Mouse (Mus musculus) embryonic stem cell, embryonic (primary cell): Measurements from ENCODE around the gene Samd8.

Source experiments
- CTCF ChIA-PET, 4 experiments: fragments of 300-600 bp in 2 of 4; fragments of 350-600 bp in 2 of 4; sonication (Branson Sonifier 250); formaldehyde crosslinking; loops; one replicate each; lab custom pipeline; 2022; ENCODE audit warnings: inconsistent platforms in 2 of 4; lab: Charles Lee
- POLR2A ChIA-PET, 4 experiments: fragments of 300-600 bp in 2 of 4; fragments of 350-600 bp in 2 of 4; sonication (Branson Sonifier 250); formaldehyde crosslinking; loops; one replicate each; lab custom pipeline; 2022; ENCODE audit warnings: antibody characterized with exemption in 4 of 4, inconsistent platforms in 1 of 4; lab: Charles Lee

Gene Samd8

GRCm38 (mm10) chr14:21733131-21733905 is 17.0 kb upstream of the Samd8 start:
- ChIA-PET CTCF (interaction anchor here in 2 of 4 experiments (0.9 to 1.9 kb wide), 1 partner anchor 8 kb away, joined by 3 to 6 read pairs; no protein-coding TSS in a partner anchor), POLR2A (interaction anchor here in 1 of 4 experiments (1.5 kb wide), 1 partner anchor 18 kb away, joined by 4 read pairs; the partner anchor contains the start of gene Dusp13)

DNA sequence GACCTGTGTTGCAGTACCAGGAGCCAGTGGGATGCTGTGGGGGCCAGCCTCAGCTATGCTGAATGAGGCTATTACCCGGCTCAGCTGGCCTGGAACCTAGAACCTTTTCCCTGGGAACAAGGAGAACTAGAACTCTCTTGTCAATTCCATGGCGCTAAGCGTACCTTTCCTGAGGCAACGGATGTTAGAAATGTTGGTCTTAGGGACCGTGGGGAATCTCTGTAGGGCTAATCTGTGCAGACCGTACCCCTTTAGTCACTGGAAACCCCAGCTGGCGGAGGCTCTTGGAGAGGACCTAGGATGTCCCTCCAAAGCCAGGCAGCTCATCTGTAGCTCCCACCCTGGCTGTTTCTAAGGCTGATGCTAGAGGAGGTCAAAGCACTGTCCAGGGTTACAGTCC is 10.0 kb upstream of the Samd8 start:
- CTCF ChIA-PET = interaction anchor here in 3 of 4 experiments (0.7 to 3.4 kb wide), 9 partner anchors 11 to 936 kb away, joined by 3 to 38 read pairs (median 8); partner anchors contain the start of gene Dusp13 (in 1 of the 3)
- POLR2A ChIA-PET = interaction anchor here in 2 of 4 experiments (0.6 to 0.8 kb wide), 2 partner anchors 219 to 688 kb away, joined by 3 read pairs; partner anchors contain the start of genes Adk (in 1 of the 2) and Ap3m1 (in 1 of the 2)

DNA sequence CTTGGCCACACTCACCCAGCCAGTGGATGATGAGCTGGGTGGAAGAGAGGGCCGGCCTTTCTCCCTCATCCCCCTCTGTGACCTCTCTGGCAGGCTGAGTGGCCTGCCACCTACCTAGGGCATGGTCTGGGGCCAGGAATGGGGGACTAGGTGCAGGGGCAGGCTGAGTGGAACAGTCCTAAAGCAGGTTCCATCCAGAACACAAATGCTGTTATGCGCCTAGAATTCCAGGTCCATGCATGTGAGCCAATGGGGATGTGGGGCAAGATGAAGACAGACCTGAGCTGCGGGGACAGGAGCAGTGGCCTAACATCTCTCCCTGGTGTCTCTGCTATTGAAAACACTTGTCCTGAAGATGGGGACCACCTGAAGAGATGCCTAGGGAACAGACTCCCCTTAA is 9.0 kb upstream of the Samd8 start:
- ChIA-PET CTCF (interaction anchor here (0.6 to 3.4 kb wide), 101 partner anchors 8 to 1005 kb away, joined by 3 to 38 read pairs (median 4); partner anchors contain the start of genes Dusp13 (in 4 of the 4), Samd8 (in 3 of the 4), Adk (in 2 of the 4) and Ap3m1 (in 2 of the 4)), POLR2A (interaction anchor here (0.6 to 1.7 kb wide), 19 partner anchors 10 to 689 kb away, joined by 3 to 10 read pairs (median 4); partner anchors contain the start of genes Dusp13 (in 2 of the 4), Adk (in 1 of the 4) and Ap3m1 (in 1 of the 4))

- CTCF ChIA-PET = interaction anchor here (0.5 to 3.4 kb wide), 120 partner anchors 8 to 1004 kb away, joined by 3 to 38 read pairs (median 4); partner anchors contain the start of genes Dusp13 (in 4 of the 4), Samd8 (in 3 of the 4), Adk (in 2 of the 4) and Ap3m1 (in 2 of the 4)
- POLR2A ChIA-PET = interaction anchor here (0.6 to 1.7 kb wide), 23 partner anchors 9 to 813 kb away, joined by 3 to 10 read pairs (median 4); partner anchors contain the start of genes Dusp13 (in 2 of the 4), Adk (in 1 of the 4), Ap3m1 (in 1 of the 4) and Kat6b (in 1 of the 4)
Measured at GRCm38 (mm10) chr14:21741786-21742185, 8.5 kb upstream of the Samd8 start.

GRCm38 (mm10) chr14:21742441-21742840 is 7.9 kb upstream of the Samd8 start:
- ChIA-PET POLR2A (interaction anchor here (0.7 to 1.7 kb wide), 19 partner anchors 9 to 814 kb away, joined by 3 to 10 read pairs (median 4); partner anchors contain the start of genes Dusp13 (in 2 of the 4), Adk (in 1 of the 4), Ap3m1 (in 1 of the 4) and Kat6b (in 1 of the 4)), CTCF (interaction anchor here (0.5 to 3.4 kb wide), 104 partner anchors 8 to 693 kb away, joined by 3 to 38 read pairs (median 4); partner anchors contain the start of genes Dusp13 (in 3 of the 4), Samd8 (in 3 of the 4), Adk (in 2 of the 4) and Ap3m1 (in 2 of the 4))

- CTCF ChIA-PET = interaction anchor here in 3 of 4 experiments (0.6 to 1.6 kb wide), 4 partner anchors 83 to 953 kb away, joined by 3 to 5 read pairs (median 4); no protein-coding TSS in a partner anchor
- POLR2A ChIA-PET = interaction anchor here in 1 of 4 experiments (0.5 to 0.6 kb wide), 2 partner anchors 8 to 98 kb away, joined by 3 to 4 read pairs; no protein-coding TSS in a partner anchor
Measured at GRCm38 (mm10) chr14:21744169-21744568, 6.2 kb upstream of the Samd8 start.

DNA sequence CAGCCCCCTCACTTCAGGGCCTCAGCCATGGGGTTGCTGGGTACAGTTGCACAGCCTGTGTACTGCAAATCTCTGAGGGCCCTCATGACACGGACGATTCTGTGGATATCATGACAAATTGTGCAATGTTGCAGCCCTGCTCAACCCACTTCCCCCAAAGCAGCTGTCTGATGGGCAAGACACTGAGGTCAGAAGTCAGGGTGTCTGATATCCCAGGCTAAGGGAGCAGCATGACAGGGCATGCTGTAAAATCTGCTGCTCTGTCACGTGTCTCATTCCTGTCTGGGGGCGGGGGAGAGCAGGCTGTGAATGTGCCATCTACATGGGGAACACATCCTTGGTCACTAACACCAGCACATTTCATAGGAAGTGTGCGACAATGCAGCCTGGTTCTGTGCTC is 5.2 kb upstream of the Samd8 start:
- ChIA-PET POLR2A (no interaction called here), CTCF (no interaction called here)

DNA sequence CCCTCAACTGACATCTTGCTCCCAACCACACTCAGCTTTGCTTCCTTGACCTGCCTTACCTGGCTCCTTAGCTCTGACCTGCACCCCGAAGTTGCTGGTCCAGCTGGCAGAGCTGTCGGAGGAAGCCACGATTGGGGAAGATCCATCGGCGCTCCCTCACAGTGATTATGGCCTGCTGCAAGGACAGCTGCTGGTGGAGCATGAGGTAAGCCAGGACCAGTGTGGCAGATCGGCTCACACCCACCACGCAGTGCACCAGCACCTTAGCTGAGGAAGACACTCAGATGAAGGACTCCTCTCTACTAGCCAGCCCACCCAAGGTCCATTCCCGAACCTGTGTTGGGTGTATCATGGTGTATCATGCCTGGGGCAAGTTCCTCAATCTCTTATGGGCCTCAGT is 4.1 kb upstream of the Samd8 start:
- POLR2A ChIA-PET = interaction anchor here in 1 of 4 experiments (0.6 to 1.2 kb wide), 2 partner anchors 9 to 68 kb away, joined by 3 to 4 read pairs; no protein-coding TSS in a partner anchor
- CTCF ChIA-PET = interaction anchor here in 1 of 4 experiments (0.6 to 1.3 kb wide), 2 partner anchors 269 to 603 kb away, joined by 3 to 7 read pairs; no protein-coding TSS in a partner anchor

- ChIA-PET CTCF (interaction anchor here in 2 of 4 experiments (1.0 to 1.3 kb wide), 2 partner anchors 179 to 603 kb away, joined by 3 read pairs; no protein-coding TSS in a partner anchor), POLR2A (interaction anchor here in 3 of 4 experiments (0.8 to 2.2 kb wide), 3 partner anchors 13 to 818 kb away, joined by 3 to 5 read pairs (median 4); partner anchors contain the start of genes Kat6b (in 1 of the 3) and Vcl (in 1 of the 3))
Measured at GRCm38 (mm10) chr14:21746846-21747245, 3.5 kb upstream of the Samd8 start.

DNA sequence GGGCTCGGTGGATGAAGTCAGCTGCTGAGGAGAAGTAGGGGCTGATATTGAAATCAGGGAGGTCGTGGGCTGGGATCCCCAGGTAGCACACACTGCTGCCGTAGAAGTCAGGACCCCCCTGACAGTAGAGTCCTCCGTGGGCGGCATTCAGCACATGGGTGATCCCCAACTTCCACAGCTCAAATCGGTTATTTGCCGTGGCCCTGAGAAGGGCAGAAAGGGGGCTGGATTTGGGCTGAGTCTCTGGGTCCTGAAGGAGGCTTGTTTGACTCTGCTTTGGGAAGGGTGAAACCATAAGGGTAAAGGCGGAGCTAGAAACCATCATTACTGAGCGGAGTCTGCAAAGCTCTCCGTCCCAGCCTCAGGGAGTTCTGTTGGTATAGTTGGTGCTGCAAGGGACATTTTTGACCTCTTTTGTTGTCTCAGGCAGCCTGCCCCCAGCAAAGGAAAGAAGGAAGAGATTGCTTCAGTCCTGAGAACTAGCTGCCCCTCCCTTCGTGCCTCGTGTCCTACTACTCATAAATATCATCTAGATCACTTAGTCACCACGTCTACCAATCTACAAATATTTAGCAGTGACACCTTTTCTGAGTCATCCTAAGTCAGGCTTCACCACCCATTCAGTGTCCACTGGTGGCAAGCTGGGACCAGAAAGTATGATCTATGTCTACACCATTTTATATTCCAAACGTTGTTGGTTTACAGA is 2.7 kb upstream of the Samd8 start:
- ChIA-PET CTCF (interaction anchor here in 3 of 4 experiments (0.5 to 1.4 kb wide), 15 partner anchors 8 to 949 kb away, joined by 3 to 7 read pairs (median 3); no protein-coding TSS in a partner anchor), POLR2A (interaction anchor here in 3 of 4 experiments (0.7 to 2.2 kb wide), 12 partner anchors 12 to 819 kb away, joined by 3 to 7 read pairs (median 3); partner anchors contain the start of genes Adk (in 1 of the 3), Ap3m1 (in 1 of the 3), Kat6b (in 1 of the 3) and Vcl (in 1 of the 3))

- ChIA-PET CTCF (interaction anchor here (0.5 to 1.4 kb wide), 24 partner anchors 8 to 1771 kb away, joined by 3 to 8 read pairs (median 3); no protein-coding TSS in a partner anchor), POLR2A (interaction anchor here in 3 of 4 experiments (0.7 to 2.2 kb wide), 12 partner anchors 14 to 819 kb away, joined by 3 to 7 read pairs (median 4); partner anchors contain the start of genes Kat6b (in 2 of the 3), Adk (in 1 of the 3), Ap3m1 (in 1 of the 3) and Vcl (in 1 of the 3))
Measured at GRCm38 (mm10) chr14:21748142-21748870, 2.0 kb upstream of the Samd8 start.

DNA sequence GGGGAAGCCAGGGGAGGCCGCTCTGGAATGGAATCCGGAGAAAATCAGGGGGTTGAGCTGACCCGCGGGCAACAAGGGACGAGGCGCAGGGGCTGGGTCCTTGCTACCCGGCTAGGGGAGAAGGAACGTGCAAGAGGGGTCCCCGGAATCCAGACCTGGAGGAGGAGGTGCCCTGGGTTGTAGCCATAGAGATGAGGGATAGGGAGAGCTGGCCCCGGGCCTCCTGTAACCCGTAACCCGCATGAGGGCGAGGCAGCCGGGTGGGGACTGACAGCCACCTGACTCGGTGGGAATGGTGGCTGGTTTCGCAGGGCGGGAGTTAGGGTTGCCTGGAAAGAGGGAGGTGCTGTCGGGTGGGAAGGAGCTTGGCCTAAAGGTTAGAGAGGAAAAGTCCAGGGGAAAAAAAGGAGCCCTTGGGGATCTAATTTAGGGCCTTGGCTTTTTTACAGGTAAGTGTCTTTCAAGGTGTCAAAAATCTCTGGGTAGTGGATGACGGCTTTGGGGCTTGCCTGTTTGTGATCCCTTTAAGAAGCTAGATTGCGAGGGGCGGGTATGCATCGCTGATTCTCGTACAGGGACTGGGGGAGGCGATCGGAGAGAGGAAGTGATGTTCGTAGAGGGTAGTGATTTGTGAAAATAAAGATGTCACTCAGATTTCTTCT is 681 bp downstream of the Samd8 start, which contains the start of gene Dusp13:
TSS of gene Dusp13 (minus strand) at position 301 of the 662 bp plus-strand sequence.
- POLR2A ChIA-PET = interaction anchor here (0.6 to 3.3 kb wide), 49 partner anchors 8 to 822 kb away, joined by 3 to 19 read pairs (median 3); partner anchors contain the start of genes Adk (in 2 of the 4), Ap3m1 (in 2 of the 4), Kat6b (in 2 of the 4) and Vcl (in 1 of the 4)
- CTCF ChIA-PET = interaction anchor here (0.6 to 2.3 kb wide), 8 partner anchors 9 to 608 kb away, joined by 3 to 9 read pairs (median 4); no protein-coding TSS in a partner anchor

- CTCF ChIA-PET = no interaction called here
Measured at GRCm38 (mm10) chr14:21752411-21752810, 2.1 kb downstream of the Samd8 start.

DNA sequence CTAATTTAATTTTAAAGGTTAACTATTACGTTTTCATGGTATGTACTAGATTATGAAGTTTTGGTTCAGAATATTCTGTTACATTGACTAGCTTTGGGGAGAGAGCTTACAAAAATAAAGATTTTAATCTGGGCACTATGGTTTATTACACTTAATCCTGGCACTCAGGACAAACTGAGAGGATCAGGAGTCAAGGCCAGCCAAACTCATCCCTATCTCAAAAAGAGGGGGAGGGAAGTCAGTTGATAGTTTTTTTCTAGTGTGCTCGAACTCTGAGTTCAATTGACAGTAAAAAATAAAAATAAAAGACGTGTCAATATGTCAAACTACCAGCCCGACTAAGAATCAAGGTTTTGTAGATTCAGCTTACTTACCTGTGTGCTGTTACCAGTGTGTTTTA is 3.0 kb downstream of the Samd8 start:
- ChIA-PET CTCF (interaction anchor here in 1 of 4 experiments (2.5 kb wide), 1 partner anchor 12 kb away, joined by 6 read pairs; no protein-coding TSS in a partner anchor), POLR2A (interaction anchor here in 2 of 4 experiments (0.7 to 3.3 kb wide), 4 partner anchors 9 to 17 kb away, joined by 3 to 19 read pairs (median 4); no protein-coding TSS in a partner anchor)

More at GRCm38 (mm10) chr14:21752411-21752810, 2.1 kb downstream of the Samd8 start:
- POLR2A ChIA-PET = interaction anchor here in 3 of 4 experiments (0.6 to 3.3 kb wide), 9 partner anchors 8 to 272 kb away, joined by 3 to 19 read pairs (median 4); no protein-coding TSS in a partner anchor

DNA sequence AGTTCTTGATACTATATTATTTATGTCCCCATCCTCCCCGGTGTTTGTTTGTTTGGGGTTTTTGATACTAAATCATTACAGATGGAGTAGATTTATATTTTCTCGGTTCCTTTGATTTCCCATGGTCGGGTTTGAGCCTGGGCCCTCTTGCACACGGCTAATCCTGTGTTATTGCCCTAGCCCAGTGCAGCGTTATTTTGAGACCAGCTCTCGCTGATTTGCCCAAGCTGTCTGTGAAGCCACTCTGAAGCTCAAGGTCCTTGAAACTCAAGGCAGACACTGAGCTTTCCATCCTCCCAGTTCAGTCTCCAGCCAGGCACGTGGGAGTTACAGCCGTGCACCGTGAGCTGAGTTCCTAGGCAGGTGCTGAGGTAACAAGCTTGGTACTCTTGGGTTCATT is 11.2 kb downstream of the Samd8 start:
- POLR2A ChIA-PET = interaction anchor here (0.5 to 3.6 kb wide), 6 partner anchors 9 to 222 kb away, joined by 3 to 19 read pairs (median 3); partner anchors contain the start of gene Dusp13 (in 2 of the 4)
- CTCF ChIA-PET = interaction anchor here in 1 of 4 experiments (2.4 kb wide), 1 partner anchor 20 kb away, joined by 6 read pairs; no protein-coding TSS in a partner anchor
